Mouse (Mus musculus): ENCODE results near the gene Dpf2.

Gene Dpf2

DNA sequence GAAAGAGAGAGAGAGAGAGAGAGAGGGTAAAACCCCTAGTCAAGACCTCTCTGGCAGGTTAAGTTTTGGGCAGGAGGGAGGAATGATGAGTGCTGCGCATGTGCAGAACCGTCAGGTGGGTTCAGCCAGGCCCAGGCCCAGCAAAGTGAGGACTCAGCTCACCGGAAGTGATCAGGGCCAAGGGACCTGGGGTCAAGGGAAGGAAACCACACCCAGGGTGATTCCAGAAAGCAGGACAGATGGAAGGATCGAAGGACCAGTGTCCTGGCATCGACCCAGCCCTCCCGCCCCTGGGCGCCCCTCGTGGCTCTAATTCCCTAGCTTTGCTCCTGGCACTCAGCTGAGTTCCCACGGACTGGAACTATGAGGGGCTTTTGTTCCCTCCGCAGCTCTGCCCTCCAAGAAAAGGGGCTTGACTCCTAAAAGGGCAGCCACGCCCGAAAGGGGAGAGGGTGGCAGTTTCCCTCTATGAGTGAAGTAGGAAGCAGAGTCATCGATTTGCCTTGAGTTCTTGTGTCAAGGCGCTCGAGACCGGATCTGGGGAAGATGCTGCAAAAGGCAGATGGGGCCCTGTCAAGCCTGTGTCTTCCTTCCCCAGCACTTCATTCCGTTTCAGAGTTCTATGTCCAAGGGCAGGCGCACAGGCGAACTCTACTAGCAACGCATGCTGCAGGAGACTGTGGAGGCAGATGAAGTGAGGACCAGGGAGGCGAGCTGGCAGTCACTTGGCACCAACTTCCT is 24.5 kb upstream of the Dpf2 start:
- in situ Hi-C loops (cut with MboI, MseI): no loop called here

DNA sequence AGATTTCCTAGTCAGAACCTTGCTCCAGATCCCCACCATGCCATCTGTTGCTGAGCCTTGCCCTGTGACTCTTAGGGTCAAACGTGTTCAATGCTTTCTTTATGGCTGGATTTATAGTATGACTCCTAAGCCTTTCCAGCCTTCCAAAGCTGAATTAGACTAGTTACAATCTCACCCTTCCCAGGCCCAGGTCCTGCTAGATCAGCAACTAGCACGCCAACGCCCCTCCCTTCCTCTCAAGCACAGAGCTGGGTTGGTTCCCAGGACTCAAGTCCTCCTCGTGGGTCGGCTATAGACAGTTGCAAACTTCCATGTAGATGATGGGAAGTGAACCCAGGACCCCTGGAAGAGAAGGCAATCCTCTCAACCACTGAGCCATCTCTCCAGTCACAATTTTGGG is 22.9 kb upstream of the Dpf2 start:
- in situ Hi-C loops (cut with MboI, MseI): no loop called here

DNA sequence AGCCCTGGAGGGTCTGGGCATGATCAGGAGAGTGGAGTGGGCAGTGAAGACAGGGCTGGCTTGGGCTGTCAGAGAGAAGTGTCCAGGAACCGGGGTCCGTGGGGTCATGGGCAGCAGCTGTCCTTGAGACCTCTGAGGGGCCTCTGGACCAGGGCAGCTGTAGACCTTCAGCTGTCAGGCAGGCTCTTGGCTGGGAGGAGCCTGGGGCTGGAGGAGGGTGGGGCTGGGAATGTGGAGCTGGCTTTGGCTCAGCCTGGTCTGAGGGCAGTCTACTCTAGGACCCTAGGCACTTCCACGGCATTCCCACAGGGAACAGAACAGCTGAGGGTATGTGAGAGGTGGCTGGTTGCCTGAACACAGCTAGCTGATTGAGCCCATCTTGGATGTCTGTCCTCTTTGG is 22.5 kb upstream of the Dpf2 start:
- in situ Hi-C loops (cut with MboI, MseI): no loop called here

DNA sequence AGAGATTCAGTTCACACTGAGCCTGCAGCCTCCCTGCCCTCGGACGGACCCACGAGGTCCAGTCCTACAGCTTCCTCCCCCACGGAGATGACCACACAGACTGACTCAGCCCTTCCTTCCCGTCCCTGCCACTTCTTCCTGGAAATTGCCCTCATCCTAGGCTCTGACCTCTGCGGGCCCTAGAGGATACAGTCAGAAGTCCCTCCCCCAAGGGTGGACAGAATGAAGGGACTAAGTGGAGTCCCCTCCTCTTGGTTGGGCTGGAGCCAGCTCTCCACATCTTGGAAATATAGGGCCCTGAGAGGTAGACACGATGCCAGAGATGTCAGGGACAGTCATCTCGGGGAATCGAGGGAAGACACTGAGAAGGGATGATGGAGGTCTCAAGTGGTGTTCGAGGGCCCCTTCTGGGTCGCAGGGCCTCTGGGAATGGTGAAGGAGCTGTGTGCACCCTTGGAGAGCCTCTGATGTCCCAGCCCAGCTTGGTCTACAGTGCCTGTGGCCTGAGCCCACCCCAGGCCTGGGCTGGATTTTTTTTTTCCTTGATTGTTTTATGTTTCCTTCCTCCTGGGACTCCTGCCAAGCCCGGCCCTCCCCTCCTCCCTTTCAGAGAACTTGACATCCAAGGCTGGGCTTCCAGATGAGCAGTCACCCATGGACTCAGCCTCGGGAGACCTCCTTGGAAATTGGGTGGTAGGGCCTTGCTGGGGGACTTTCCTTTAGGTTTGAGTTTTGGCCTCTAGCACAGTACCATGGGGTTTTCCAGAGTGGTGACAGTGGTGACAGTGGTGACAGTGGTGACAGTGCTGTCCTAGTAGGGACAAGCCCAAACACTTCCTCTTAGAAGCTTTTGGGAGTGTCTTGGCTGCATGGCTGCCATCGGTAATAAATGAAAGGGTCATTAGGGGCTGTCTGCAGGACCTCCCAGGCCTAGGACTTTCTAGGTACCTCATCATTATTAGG is 17.1 kb upstream of the Dpf2 start:
- in situ Hi-C loops (cut with MboI, MseI): no loop called here

DNA sequence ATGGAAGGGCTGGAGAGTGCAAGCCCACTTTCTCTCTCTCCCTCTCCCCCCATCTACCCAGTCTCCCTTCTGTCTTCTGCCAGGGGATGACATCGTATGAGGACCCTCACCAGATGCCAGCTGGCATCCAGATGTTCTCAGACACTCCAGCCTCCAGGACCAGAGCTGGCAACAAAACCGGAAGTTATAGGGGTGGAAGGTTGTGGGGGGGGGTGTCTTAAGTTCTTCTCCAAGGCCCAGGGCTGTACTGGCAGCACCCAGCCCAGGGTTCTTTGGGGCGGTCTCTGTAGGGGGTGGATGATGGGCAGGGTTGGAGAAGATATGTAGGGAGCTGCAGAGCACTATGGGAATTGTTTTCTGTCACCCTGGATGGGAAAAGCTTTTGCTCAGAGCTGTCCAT is 15.7 kb upstream of the Dpf2 start:
- in situ Hi-C loops (cut with MboI, MseI): no loop called here

DNA sequence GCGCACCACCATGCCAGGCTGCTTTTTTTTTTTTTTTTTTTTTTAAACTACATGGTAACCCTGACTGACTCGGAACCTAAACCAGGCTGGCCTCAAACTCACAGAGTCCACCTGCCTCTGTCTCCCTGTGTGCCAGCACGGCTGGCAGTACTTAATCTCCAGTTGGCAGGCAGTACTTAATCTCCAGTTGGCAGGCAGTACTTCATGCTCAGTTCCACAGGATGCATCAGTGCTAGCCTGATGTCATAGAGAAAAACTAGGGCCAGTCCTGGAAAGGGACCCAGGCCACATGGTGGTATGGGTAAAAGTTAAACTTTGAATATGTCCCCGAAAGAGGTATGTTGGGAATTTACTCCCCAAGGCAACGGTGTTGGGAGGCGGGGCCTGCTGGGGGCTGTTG is 15.3 kb upstream of the Dpf2 start:
- in situ Hi-C loops (cut with MboI, MseI): no loop called here

DNA sequence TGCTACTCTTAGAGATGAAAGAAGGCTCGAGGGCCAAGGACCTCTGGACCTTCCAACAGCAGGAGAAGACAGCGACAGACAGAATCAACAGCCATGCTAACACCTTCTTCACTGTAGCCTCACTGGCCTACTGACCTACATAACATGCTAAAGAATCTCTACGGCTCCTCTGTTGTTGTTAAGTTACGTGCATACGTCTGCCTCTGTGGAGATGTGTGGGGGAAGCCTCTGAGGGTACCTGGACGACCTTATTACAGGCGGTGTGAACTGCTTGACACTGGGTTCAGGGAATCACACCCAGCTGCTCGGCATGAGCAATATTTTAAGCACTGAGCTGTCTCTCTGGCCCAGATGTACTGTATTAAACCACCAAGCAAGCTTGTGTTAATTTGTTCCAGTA is 14.7 kb upstream of the Dpf2 start:
- in situ Hi-C loops (cut with MboI, MseI): no loop called here

DNA sequence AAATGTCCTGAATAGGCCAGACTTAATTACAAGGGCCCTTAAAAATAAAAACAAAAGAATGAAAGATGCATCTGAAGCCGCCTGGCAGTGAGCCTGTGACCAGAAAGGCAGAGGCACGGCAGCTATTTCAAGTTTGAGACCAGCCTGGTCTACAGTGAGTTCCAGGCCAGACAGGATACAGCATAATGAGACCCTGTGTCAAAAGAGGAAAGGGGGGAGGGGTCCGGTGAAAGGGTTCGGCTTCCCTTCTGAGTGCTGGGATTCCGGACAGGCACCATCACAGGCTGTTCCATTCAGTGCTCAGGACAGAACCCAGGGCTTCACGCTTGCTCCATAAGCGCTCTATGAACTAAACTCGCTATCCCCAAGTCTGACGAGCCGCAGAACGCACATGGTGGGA is 14.2 kb upstream of the Dpf2 start:
- in situ Hi-C loops (cut with MboI, MseI): no loop called here

DNA sequence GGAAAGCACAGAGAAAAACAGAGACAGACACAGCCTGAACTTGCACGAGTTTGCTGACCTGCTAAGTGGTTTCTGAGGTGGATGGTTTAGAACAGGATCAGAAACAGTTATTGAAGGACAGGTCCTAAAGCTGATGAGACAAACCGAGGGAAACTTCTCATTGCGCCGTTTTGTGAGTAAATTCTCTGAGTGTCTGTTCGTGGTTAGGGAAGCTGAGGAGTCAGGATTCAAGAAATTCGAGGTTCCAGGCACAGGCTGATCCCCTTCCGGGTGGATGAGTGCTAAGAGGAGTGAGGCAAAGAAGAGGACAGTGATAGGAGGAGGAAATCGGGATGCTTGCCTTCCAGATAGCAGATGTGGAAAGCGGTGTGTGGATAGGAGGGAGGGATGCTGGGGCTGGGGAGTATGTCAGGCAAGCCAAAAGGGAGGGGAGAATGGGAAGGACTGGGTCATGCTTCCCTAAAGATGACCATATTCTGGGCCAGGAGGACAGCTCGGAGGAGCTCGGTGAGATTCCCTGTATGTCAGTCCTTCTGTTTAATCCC is 12.6 kb upstream of the Dpf2 start:
- in situ Hi-C loops (cut with MboI, MseI): no loop called here

DNA sequence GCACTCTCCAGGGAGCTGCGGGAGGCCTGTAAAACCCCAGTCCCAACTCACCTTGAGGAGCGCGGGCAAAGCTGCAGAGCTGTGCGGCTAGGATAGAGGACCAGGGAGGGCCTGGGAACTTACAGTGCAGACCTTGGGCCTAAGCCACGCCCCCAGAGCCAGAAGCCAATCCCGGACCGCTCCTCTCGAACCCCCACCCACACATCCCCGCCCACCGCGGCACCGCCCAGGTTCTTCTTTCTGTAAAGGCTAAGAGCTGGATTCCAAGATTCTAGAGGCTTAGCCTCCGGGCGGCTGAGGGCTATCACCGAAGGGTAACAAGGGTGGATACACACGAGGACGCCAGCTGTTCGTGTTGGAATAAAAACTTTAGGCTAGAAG is 11.9 kb upstream of the Dpf2 start, which contains the start of gene Cdc42ep2:
Gene Cdc42ep2 (minus strand): TSS at position 104 of the 381 bp plus-strand sequence.
- in situ Hi-C loops (cut with MboI, MseI): no loop called here

DNA sequence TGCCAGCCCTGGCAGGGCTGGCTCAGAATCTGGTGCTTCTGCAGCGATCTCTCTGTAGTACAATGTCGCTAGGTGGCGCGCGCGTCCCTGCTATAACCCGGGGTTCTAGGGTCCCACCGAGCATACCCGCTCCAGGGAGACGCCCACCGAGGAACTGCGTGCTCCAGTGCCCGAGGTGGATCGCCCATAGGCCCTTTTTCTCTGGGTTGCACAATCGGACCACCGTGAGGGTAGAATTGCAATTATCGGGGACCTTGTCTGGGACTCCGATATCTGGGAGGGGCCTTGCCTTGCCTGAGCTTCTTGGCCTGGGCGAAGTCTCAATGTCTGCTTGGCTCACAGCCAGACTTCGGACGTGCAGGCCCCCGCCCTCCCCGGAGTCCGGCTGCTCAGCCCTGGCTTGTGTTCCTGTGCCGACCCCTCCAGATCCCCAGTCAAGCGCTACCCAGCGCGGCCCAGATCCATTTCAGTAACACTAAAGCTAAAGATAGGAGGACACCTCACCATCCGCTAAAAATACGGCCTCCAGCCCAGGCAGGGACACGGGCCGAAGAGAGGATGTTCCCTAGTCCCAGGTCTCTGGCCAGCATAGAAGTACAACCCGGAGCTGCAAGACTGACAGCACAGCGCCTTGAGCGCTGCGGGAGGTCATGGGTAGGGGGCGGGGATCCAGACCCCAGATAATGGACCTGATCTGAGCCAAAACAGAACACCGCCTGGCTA is 11.3 kb upstream of the Dpf2 start:
- in situ Hi-C loops (cut with MboI, MseI): no loop called here

DNA sequence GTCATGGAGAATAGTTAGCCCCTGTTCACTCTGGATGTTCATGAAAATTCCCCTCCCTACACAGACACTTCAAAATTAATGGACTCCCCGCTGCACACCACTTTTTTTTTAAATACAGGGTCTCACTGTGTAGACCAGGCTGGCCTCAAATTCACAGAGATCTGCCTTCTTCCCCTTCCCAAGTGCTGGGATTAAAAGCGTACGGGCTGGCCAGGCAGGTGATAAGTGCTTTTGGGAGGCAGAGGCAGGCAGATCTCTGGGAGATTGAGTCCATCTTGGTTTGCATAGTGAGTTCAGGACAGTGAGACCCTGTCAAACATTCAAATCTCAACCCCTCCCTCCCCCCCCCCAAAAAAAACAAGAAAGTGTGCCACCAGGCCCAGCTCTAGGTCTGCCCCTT is 10.2 kb upstream of the Dpf2 start:
- in situ Hi-C loops (cut with MboI, MseI): no loop called here

DNA sequence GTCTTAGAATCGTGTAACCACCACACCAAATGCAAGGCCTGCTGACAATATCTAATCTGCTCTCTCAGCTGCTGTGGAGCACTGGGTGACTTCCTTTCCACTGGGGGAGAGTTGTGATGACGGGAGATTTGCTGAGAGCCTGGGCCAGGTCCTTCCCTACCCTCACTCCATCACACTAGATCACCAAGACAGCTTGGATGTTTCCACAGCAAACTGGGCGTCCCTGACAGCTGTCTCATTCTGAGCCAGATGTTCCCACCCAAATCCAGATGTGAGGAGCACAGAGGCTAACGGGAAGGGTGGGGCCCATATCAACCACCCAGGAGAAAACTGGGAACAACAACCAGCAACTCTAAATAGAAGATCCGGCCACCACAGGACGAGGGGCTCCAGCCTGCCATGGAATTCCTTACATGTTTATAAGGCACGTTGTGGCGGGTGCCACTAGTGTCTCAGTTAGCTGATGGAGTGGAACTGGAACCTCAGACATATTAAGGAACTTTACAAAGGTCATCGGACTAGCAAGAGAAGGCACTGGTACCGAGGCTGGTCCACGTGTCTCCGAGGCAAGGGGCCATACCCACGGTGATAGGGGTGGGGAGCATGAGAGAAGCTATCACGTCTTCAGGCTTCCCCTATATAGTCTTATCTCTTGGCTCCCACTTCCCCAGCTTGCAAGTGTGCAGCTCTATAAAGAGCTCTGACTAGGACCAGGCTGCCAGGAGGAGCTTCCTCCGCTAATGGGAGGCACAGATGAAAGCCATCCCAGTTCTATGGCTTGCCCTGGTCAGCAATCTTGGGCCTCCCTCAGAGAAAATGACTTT is 9.5 kb upstream of the Dpf2 start:
- in situ Hi-C loops (cut with MboI, MseI): no loop called here

DNA sequence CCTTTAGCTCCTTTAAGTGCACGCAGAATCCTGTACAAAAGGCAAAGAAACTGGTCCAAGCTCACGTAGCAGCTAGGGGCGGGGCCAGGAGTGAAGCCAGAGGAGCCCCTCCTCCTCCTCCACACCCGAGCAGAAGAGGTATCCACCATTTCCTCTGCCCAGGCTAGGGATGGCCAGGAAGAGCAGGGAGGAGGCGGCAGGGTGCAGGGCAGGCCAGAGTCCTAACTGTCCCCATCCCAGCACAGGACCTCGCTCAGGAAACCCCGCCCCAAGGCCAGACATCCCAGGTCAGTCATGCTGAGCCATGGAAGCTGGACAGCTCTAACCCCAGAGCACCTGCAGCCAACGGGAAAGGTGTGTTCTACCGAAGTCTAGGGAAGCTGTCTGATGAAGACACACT is 8.9 kb upstream of the Dpf2 start:
- in situ Hi-C loops (cut with MboI, MseI): no loop called here

DNA sequence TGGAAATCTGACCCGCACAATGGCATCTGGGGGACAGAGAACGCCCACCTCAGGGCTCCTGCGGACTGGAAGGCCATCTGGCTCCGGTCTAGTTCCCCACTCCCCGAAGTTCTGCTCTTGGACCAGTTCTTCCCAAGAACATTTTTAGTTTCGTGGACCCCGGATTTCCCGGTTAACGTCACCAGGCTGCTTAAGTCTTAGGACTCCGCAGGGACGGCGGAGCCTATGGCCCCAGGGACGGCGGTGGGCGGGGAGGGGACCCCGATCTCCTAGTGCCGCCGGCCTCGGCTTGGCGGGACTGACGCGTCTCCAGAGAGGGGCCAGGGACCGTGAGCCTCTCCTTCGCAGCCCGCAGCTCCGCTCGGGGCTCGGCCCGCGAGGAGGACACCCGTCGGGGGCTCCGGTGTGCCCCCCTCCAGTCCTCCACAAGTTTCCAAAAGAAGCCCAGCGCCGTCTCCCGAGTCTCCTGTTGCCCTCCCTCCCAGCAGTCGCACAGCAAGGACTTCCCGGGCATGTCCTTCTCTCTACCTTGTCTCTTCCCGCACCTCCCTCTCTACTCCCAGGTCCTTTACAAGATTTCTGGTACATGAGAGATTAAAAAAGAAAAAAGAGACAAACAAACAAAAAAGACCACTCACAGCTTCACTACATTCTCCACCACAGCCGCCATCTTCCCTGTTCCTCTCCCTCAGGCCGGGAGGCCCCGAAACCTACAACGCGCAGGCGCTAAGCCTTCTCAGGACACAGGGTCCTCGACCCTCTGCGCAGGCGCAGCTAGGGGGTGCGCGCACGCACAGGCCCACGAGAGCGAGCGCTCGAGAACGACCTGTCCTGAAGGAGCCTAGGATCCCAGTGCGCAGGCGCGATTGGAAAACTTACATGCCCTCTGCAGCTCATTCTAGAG is 455 bp downstream of the Dpf2 start:
- in situ Hi-C loops (cut with MboI, MseI): no loop called here

DNA sequence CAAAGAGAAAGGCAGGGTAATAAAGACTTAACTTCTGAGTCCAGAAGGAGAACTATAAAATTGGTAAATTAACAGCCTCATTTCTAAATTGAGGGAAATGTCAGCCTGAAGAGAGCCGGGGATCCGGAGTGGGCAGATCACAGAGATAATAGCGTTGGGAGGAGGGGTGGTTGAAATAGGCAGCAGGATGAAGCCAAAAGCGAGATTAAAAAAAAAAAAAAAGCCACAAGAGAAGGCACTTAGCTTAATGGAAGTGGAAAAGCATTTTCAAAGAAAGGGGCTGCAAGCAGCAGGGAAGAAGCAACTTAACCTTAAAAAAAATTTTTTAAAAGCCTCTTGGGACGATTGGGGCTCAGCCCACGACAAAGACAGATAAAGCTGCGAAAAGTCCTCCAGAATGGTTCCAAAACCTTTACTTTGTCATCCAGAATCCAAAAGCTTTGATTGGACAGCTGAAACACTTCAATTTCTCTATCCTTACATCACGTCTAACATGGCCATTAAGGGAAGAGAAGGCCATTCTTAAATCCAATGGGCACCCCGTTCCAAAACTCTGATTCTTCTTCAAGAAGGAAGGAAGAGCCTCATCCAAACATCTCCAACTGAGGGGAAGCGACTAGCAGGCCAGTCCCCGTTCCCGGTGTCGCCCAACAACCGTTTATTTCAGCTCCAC is 1.2 kb downstream of the Dpf2 start:
- in situ Hi-C loops (cut with MboI, MseI): no loop called here

DNA sequence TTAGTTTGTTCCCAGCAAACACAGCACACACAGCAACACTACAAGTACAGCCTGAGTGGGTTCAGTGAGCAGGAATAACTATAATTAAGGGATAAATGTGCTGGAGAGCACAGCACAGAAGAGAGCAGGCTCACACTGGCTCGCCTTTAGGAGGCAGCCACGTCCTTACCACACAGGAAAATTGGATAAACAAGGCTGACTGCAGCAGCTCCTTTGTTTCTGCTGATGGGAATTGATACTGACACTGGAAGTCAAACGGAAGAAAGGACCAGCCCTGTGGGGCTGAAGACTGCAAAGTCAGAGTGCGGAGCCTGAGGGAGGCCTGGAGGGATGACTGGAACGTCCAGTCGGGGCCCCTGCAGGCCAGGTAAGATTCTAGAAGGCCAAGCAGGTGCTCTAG is 2.6 kb downstream of the Dpf2 start:
- in situ Hi-C loops (cut with MboI, MseI): no loop called here

DNA sequence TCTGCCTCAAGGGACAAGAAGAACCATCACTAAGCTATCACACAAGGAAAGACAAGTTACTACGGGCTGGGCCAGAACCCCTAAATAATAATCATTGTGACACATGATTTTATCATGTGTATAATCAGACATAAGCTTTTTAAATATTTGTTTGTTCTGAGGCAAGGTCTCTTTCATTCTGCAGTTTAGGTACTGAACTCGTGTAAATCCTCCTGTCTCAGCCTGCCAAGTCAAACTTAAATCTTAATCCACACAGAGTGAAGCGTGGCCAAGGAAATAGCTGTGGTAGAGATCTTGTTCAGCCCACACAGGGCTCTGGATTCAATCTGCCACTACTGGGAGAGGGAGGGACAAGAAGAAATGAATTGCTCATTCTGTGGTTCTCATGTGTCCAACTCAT is 5.5 kb downstream of the Dpf2 start:
- in situ Hi-C loops (cut with MboI, MseI): no loop called here

DNA sequence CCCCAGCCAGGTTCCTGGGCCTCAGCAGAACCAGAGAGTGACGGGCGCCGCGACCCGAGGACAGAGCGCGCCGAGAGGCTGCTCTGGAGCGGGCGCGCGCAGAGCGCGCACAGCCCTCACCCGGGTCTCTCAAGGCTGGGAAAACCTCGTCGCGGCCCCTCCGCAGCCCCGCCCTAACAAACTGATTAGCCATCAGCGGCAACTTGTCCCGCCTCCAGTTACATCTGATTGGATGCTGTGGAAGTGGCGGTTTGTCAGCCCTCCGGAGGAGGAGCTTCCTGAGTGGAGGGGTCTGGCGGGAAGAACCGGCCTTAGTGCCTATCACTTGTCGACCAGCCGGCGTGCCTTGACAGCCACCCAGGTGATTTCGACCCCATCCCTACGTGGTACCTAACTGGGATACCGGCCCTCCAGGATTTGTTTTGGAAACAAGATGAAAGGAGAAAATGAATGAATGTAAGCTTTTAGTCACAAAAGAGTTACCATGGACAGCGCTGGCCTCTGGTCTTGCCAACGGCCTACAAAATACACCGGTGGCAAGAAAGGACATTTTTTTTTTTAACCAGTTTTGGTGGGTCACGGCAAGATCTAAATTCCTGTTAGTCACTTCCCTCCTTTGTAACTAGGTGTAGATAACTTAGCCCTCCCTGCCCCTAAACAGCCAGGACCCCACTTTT is 18.7 kb downstream of the Dpf2 start, which contains the start of gene Tigd3:
Gene Tigd3 (minus strand): TSS at position 148 of the 677 bp plus-strand sequence.
- in situ Hi-C loops (cut with MboI, MseI): no loop called here

Data from T-helper 1 cell (primary cell).